Mouse (Mus musculus) liver, embryonic 15.5 days (tissue): ENCODE results near the gene Fas. TPM values are rescaled to one million over a fixed set of nuclear protein-coding genes. Genes with fewer than 3 reads are reported as not detected.

Experiments
- ATAC-seq: fragments of 200-750 bp; cut with Nextera tagmentation; 2 replicates; pipeline ENCODE4 v1.8.0; 2017; ENCODE audit warnings: moderate number of reproducible peaks, mild to moderate bottlenecking, moderate library complexity; ENCODE audit not compliant: insufficient read depth
- H3K27ac ChIP-seq: fragments of 300-500 bp; sonication (generic); replicated peaks from 2 replicates; pipeline ENCODE4 v1.5.1; 2015; ENCODE audit warnings: mild to moderate bottlenecking, inconsistent platforms
- H3K27me3 ChIP-seq: fragments of 300-500 bp; sonication (generic); 2 replicates; pipeline ENCODE4 v1.6.1; 2015; ENCODE audit warnings: mild to moderate bottlenecking, inconsistent platforms
- H3K36me3 ChIP-seq: fragments of 300-500 bp; sonication (generic); replicated peaks from 2 replicates; pipeline ENCODE4 v1.6.1; 2015; ENCODE audit warnings: moderate library complexity, mild to moderate bottlenecking, inconsistent platforms
- H3K4me1 ChIP-seq: fragments of 300-500 bp; sonication (generic); replicated peaks from 2 replicates; pipeline ENCODE4 v1.6.1; 2015; ENCODE audit warnings: inconsistent platforms
- H3K4me2 ChIP-seq: fragments of 300-500 bp; sonication (generic); 2 replicates; pipeline ENCODE4 v1.6.1; 2015; ENCODE audit warnings: moderate library complexity, mild to moderate bottlenecking, inconsistent platforms
- H3K4me3 ChIP-seq: fragments of 300-500 bp; sonication (generic); replicated peaks from 2 replicates; pipeline ENCODE4 v1.5.1; 2015; ENCODE audit warnings: mild to moderate bottlenecking, inconsistent platforms
- H3K9ac ChIP-seq: fragments of 300-500 bp; sonication (generic); 2 replicates; pipeline ENCODE4 v1.6.1; 2015; ENCODE audit warnings: moderate library complexity, mild to moderate bottlenecking, inconsistent platforms
- H3K9me3 ChIP-seq: fragments of 300-500 bp; sonication (generic); replicated peaks from 2 replicates; pipeline ENCODE4 v1.6.1; 2016; ENCODE audit warnings: inconsistent platforms
- WGBS: fragments of 180-500 bp; shearing (Covaris S2); methylation state at CpG from one replicate; pipeline ENCODE4 v1.1.7; 2015; ENCODE audit warnings: mixed read lengths; ENCODE audit not compliant: insufficient replicate concordance; 5-methylcytosine and 5-hydroxymethylcytosine counted together
- polyA plus RNA-seq: library from polyadenylated mRNA; unstranded; fragments of >200 nt; fragmentation: Nextera tagmentation; extraction: Ambion mirVana; gene quantifications from 2 replicates; pipeline ENCODE4 v1.2.1, GENCODE M21; 2015

Fas gene
- polyA plus RNA-seq, 1 experiment from 2014 or later: 4.6 TPM

DNA sequence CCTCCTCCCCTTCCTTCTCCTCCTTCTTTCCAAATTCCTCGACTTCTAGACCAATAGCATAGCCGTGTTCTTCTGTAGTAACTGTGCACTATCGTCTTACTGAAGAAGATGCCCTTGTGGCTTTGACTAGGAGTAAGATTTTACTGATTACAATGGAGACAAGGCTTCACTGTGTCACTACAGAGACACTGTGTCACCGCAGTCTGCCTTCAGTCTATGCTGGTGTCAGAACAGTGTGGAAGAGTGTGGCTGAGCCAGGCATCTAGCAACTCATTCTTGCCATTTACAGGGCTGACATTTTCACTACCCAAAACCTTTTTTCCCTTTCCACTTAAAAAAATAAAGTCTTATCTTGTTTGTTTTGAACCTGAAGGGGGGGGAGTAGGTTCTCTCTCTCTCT, 8.8 kb downstream of the Fas start:
- Histone ChIP-seq H3K9ac (no peak overlapping the region), H3K36me3 (no peaks in the 10 kb centered on the region), H3K27me3 (no peaks in the 10 kb centered on the region), H3K4me2 (no peak overlapping the region), H3K9me3 (no peaks in the 10 kb centered on the region), H3K4me3 (no peak overlapping the region), H3K27ac (no peak overlapping the region), H3K4me1 (no peaks in the 10 kb centered on the region)
- WGBS: 59% methylated on average over 4 of the region's 4 CpGs
- ATAC-seq: no peak

DNA sequence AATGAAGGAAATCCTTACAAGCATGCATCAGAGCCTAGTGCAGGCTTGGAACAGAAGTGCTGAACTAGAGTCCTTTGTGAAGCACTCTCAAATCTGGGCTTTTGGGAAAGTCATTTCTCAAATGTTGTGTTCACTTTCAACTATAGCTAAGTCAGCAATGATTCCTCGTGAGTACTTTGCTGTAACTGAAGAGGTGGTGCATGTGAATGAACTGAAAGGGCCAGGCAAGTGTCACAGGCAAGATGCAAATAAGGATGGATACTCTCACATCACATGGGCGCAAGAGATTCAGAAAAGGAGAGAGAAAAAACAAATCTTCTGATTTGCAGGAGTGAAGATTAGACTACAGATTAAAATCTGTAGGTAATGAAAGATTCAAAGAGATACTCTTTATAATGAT, 10.0 kb downstream of the Fas start:
- Histone ChIP-seq H3K4me1 (no peaks in the 10 kb centered on the region), H3K9ac (no peak overlapping the region), H3K27ac (no peak overlapping the region), H3K36me3 (no peaks in the 10 kb centered on the region), H3K9me3 (no peaks in the 10 kb centered on the region), H3K4me2 (no peak overlapping the region), H3K4me3 (no peak overlapping the region), H3K27me3 (no peaks in the 10 kb centered on the region)
- 52% methylated on average over 2 of the region's 2 CpGs for whole genome bisulfite sequencing
- no peak for ATAC-seq

DNA sequence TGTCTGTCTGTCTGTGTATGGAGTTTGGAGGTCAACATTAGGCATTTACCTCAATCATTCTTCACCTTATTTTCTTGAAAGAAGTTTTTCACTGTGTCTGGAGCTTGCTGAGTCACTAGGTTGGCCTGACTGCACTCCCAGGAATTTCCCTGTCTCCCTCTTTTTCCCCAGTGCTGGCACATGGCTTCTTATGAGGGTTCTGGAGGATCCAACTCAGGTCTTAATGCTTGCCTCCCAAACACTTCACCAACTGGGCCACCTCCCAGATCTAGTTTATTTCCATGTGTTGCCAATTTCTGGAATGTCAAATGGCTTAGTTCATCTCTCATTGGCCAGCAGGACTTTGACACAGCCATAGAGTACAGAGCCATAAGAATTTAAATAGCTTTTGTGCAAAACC, 14.5 kb downstream of the Fas start:
- no peak overlapping the region for H3K27ac ChIP-seq
- H3K4me2 ChIP-seq: no peak overlapping the region
- H3K4me1 ChIP-seq: no peaks in the 10 kb centered on the region
- no peaks in the 10 kb centered on the region for H3K27me3 ChIP-seq
- ATAC-seq: no peak
- no peaks in the 10 kb centered on the region for H3K36me3 ChIP-seq
- no peak overlapping the region for H3K4me3 ChIP-seq
- H3K9ac ChIP-seq: no peak overlapping the region
- H3K9me3 ChIP-seq: no peaks in the 10 kb centered on the region

DNA sequence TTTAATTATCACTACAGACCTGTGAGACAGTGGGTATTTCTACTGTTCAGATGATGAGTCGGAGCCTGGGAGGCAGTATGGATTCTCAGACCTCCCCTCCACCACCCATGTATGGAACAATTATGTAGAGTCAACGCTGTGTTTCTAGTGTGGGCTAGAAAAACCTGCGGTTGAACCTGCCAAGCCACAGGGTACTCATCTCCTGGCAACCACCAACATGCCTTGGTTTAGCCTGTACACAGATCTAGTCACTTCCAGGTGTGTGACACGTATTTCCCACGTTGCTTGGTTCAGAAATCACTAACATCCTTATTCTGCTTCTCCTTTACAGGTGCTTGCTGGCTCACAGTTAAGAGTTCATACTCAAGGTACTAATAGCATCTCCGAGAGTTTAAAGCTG, 16.3 kb downstream of the Fas start:
- no peaks in the 10 kb centered on the region for H3K4me1 ChIP-seq
- H3K4me3 ChIP-seq: no peak overlapping the region
- H3K36me3 ChIP-seq: no peaks in the 10 kb centered on the region
- no peak overlapping the region for H3K27ac ChIP-seq
- H3K9me3 ChIP-seq: no peaks in the 10 kb centered on the region
- H3K27me3 ChIP-seq: no peaks in the 10 kb centered on the region
- no peak overlapping the region for H3K9ac ChIP-seq
- no peak overlapping the region for H3K4me2 ChIP-seq
- WGBS: 63% methylated on average over 6 of the region's 6 CpGs
- no peak for ATAC-seq

DNA sequence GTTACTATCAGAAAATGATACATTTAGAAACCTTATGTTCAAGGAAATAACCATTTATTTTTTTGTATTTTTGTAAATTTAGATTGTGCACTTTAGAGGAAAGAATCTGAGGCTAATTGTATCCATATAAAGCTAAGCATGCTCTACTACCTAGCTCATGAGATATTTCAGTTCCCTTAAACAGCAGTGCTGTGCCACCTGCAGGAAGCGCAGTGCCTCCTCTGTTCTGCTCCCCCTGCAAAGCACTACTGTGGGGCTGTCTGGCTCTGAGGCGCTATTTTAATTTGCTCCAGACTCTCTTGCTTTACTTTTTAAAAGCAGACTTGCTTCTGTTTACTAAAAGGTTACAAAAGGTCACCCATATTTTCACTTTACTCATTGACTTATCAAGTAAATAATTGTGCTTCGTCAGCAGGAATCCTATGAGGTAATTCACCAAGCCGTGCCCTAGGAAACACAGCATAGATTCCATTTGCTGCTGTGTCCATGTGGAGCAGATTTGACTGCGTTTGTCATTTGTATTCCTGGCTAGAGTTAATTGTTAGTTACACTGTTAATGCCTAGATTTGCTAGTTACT, 21.8 kb downstream of the Fas start:
- WGBS: 54% methylated on average over 5 of the region's 5 CpGs
- no peaks in the 10 kb centered on the region for H3K27me3 ChIP-seq
- H3K4me3 ChIP-seq: no peak overlapping the region
- H3K4me1 ChIP-seq: no peaks in the 10 kb centered on the region
- no peak overlapping the region for H3K27ac ChIP-seq
- no peaks in the 10 kb centered on the region for H3K36me3 ChIP-seq
- H3K9ac ChIP-seq: no peak overlapping the region
- no peaks in the 10 kb centered on the region for H3K9me3 ChIP-seq
- H3K4me2 ChIP-seq: no peak overlapping the region
- ATAC-seq: no peak

DNA sequence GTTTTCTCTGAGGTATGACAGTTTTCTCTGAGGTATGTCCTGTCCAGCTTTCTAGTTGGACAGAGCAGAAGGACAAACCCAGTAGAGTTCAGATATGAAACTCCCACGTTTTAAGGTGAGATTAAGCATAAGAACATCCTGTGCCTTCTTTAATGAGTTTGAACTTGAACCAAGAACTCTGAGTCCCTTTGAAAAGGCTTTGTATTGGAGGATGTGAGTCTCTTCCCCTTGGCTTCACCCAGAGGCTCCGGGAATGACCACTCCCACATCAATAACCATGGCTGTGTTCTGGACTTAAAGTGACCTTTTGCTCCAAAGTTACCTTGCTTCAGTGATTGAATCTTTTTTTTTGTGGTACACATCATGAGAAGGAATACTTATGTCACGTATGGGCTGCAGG, 37.6 kb downstream of the Fas start:
- H3K36me3 ChIP-seq: no peaks in the 10 kb centered on the region
- no peaks in the 10 kb centered on the region for H3K27me3 ChIP-seq
- WGBS: 33% methylated on average over 3 of the region's 3 CpGs
- H3K9me3 ChIP-seq: no peaks in the 10 kb centered on the region
- H3K4me1 ChIP-seq: no peaks in the 10 kb centered on the region
- H3K4me3 ChIP-seq: no peak overlapping the region
- H3K9ac ChIP-seq: no peak overlapping the region
- H3K4me2 ChIP-seq: no peak overlapping the region
- no peak for ATAC-seq
- no peak overlapping the region for H3K27ac ChIP-seq

DNA sequence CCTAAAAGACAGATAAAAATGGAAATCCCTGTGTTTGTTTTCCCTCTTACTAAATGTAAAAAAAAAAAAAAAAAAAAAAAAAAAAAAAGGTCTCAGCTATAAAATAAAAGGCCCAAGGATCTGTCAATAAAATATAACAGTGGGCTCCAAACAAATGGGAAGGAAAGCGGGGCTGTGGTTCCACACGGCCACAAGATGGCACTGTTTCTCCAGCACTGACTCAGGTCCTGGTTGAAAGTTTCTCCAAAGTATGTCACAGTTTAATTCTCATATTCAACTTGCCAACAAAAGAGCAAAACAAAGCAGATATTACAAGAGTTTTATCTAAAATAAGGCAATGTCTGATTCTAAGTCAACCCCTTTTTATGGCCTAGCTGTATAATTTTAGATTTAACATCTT, 43.8 kb downstream of the Fas start:
- Histone ChIP-seq H3K4me2 (no peak overlapping the region), H3K27me3 (no peaks in the 10 kb centered on the region), H3K27ac (no peak overlapping the region), H3K9me3 (no peaks in the 10 kb centered on the region), H3K9ac (no peak overlapping the region), H3K4me3 (no peak overlapping the region), H3K36me3 (no peaks in the 10 kb centered on the region), H3K4me1 (no peaks in the 10 kb centered on the region)
- ATAC-seq: no peak
- WGBS: 4% methylated on average over 2 of the region's 2 CpGs

DNA sequence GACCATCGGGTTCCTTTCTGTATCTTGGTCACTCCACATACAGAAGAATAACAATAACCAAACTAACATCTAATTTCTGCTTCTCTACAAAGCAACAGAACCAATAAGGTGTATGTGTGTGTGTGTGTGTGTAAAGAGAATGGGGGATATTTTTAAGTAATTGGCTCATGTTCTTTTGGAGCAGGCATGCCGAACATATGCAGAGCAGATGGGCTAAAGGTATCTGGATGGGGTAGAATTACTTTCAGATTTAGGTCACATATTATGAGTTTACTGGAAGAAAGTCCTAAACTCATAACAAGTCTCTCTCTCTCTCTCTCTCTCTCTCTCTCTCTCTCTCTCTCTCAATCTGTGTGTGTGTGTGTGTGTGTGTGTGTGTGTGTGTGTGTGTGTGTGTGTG, 54.2 kb downstream of the Fas start:
- no peak for ATAC-seq

DNA sequence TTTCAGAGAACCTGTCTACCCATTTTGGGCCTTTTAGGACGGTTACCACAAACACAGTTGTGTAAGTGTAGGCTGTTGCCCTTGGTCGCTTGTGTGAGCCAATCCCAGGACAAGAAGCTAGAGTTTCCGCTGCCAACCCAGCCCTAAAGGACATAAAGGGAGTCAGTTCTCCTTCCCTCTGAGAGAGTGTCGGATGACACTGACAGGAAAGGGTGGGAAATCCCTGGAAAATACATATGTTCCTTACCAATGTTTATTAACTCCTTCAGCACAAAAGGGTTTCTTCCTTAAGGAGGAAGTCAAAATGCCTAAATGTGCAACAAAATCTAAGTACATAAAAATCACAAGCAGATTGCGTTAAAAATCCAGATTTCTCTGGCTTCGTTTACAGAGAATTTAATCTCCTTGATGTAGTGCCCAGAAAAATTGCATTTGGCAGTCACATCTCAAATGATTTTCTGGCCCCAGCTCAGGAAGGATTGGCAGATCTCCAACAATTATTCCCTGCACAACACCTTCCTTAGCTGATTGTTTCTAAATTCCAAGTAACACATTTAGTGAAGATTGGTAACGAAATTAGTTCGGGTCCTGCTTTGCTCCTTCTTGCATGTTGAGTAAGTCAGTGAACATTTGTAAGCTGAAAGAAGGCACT, 55.3 kb downstream of the Fas start:
- H3K9ac ChIP-seq: no peak overlapping the region
- no peak for ATAC-seq
- no peaks in the 10 kb centered on the region for H3K27me3 ChIP-seq
- H3K36me3 ChIP-seq: no peaks in the 10 kb centered on the region
- H3K4me1 ChIP-seq: no peaks in the 10 kb centered on the region
- H3K9me3 ChIP-seq: no peaks in the 10 kb centered on the region
- 50% methylated on average over 8 of the region's 8 CpGs for WGBS
- H3K27ac ChIP-seq: no peak overlapping the region
- no peak overlapping the region for H3K4me3 ChIP-seq
- no peak overlapping the region for H3K4me2 ChIP-seq

More for the DNA sequence above, 54.2 kb downstream of the Fas start:
- no peak overlapping the region for H3K27ac ChIP-seq
- WGBS: 50% methylated on average over 2 of the region's 2 CpGs
- no peaks in the 10 kb centered on the region for H3K36me3 ChIP-seq
- no peak overlapping the region for H3K4me2 ChIP-seq
- no peaks in the 10 kb centered on the region for H3K9me3 ChIP-seq
- H3K4me1 ChIP-seq: no peaks in the 10 kb centered on the region
- no peak overlapping the region for H3K9ac ChIP-seq
- no peaks in the 10 kb centered on the region for H3K27me3 ChIP-seq
- no peak overlapping the region for H3K4me3 ChIP-seq

DNA sequence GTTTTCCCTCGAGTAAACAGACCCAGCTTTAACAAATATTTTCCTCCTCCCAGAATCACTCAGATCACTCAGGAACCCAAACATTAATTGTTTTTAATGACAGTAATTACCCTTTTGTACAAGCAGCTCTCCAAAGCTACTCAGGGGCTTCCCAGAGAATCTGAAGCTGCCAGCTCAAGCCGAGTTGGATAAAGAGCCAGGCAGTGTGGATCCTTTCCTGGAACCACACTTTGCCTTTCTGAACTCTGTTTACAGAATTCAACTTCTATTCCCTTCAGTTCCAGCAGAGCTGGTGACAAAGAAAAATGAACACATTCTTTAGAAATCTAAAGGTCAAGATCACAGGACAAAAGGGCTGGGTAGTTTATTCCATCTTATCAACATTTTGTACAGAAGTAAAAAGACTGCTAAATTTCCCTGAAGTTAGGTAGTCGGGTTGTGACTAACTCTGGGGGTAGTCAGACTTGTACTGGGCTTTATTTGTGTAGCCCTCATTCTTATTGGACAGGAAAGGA, 62.9 kb downstream of the Fas start:
- Histone ChIP-seq H3K9me3 (no peaks in the 10 kb centered on the region), H3K36me3 (no peaks in the 10 kb centered on the region), H3K4me1 (no peaks in the 10 kb centered on the region), H3K4me2 (no peak overlapping the region), H3K27ac (no peak overlapping the region), H3K4me3 (no peak overlapping the region), H3K9ac (no peak overlapping the region), H3K27me3 (no peaks in the 10 kb centered on the region)
- 28% methylated on average over 3 of the region's 3 CpGs for WGBS
- no peak for ATAC-seq

DNA sequence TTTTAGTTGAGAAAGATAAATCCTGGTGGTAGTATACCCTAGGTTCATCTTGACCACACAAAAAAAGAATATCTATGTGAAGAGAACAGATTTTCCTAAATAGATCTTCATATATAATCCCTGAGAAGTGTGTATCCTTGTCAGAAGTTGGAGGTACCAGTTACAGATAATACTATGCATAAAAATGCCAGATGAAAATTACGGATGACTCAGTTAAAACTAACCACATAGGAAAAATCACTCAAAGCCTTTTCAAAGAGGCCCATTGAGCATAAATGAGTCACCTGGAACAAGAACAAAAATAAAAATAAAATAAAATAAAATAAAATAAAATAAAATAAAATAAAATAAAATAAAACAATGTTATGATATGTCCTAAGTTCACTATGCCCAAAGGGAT, 72.2 kb downstream of the Fas start:
- 69% methylated on average over 1 of the region's 1 CpGs for WGBS
- Histone ChIP-seq H3K36me3 (no peaks in the 10 kb centered on the region), H3K4me2 (no peak overlapping the region), H3K27ac (no peak overlapping the region), H3K4me3 (no peak overlapping the region), H3K27me3 (no peaks in the 10 kb centered on the region), H3K4me1 (no peaks in the 10 kb centered on the region), H3K9ac (no peak overlapping the region), H3K9me3 (no peaks in the 10 kb centered on the region)
- no peak for ATAC-seq

DNA sequence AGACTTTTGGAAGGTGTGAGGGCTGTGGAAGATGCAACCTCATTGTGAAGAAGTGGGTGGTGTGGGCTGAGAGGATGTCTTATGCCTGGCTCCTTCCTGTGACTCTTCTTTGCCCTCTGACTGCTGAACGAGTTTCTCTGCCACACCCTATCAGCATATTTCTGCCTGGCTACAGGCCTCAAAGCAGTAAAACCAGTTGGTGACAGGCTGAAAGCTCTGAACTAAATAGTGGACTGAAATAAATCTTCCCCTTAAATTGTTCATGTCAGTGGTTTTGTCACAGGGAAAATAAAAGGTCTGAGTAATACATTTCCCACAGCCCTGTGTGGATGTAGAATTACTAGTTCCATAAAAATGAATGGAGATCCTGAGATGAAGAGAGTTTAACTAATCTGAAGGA, 79.1 kb downstream of the Fas start:
- Histone ChIP-seq H3K9ac (no peak overlapping the region), H3K36me3 (no peaks in the 10 kb centered on the region), H3K27me3 (no peaks in the 10 kb centered on the region), H3K4me2 (no peak overlapping the region), H3K4me3 (no peak overlapping the region), H3K27ac (no peak overlapping the region), H3K9me3 (no peaks in the 10 kb centered on the region), H3K4me1 (no peaks in the 10 kb centered on the region)
- WGBS: 15% methylated on average over 1 of the region's 1 CpGs
- ATAC-seq: no peak
